Mouse (Mus musculus) hindbrain, postnatal 0 days (tissue): ENCODE data around the gene Prss35. TPM values are rescaled to one million over a fixed set of nuclear protein-coding genes. Genes with fewer than 3 reads are reported as not detected.
A peak's percentile ranks its signal among the peaks of the same experiment; 100 is the strongest.

Experiments used
- ATAC-seq: fragments of 200-750 bp; cut with Nextera tagmentation; 2 replicates; pipeline ENCODE4 v1.8.0; 2017; ENCODE audit warnings: mild to moderate bottlenecking, moderate TSS enrichment, moderate library complexity
- DNase-seq: peaks from one replicate; pipeline ENCODE4 v3.0.0-alpha.2; 2015; ENCODE audit warnings: low spot score
- H3K27ac ChIP-seq: fragments of 300-500 bp; sonication (generic); 2 replicates; pipeline ENCODE4 v1.5.1; 2014; ENCODE audit warnings: mild to moderate bottlenecking
- H3K27me3 ChIP-seq: fragments of 300-500 bp; sonication (generic); 2 replicates; pipeline ENCODE4 v1.6.1; 2014; ENCODE audit warnings: low read length, mixed read lengths; ENCODE audit not compliant: insufficient read depth
- H3K36me3 ChIP-seq: fragments of 300-500 bp; sonication (generic); 2 replicates; pipeline ENCODE4 v1.6.1; 2014; ENCODE audit warnings: low read length, mixed read lengths; ENCODE audit not compliant: insufficient read depth
- H3K4me1 ChIP-seq: fragments of 300-500 bp; sonication (generic); 2 replicates; pipeline ENCODE4 v1.6.1; 2014; ENCODE audit warnings: antibody characterized with exemption, low read length, mixed read lengths; ENCODE audit not compliant: insufficient read depth
- H3K4me2 ChIP-seq: fragments of 300-500 bp; sonication (generic); 2 replicates; pipeline ENCODE4 v1.6.1; 2014; ENCODE audit warnings: low read depth, mild to moderate bottlenecking, low read length, moderate library complexity, mixed read lengths
- H3K4me3 ChIP-seq: fragments of 300-500 bp; sonication (generic); 2 replicates; pipeline ENCODE4 v1.5.1; 2014; ENCODE audit warnings: low read length
- H3K9ac ChIP-seq: fragments of 300-500 bp; sonication (generic); replicated peaks from 2 replicates; pipeline ENCODE4 v1.6.1; 2014; ENCODE audit warnings: mild to moderate bottlenecking, low read length, moderate library complexity, mixed read lengths
- H3K9me3 ChIP-seq: fragments of 300-500 bp; sonication (generic); 2 replicates; pipeline ENCODE4 v1.6.1; 2016; ENCODE audit warnings: low read length, mixed read lengths
- CTCF ChIP-seq: IDR thresholded peaks from 2 replicates; pipeline ENCODE4 v1.5.1; 2016; ENCODE audit warnings: antibody characterized with exemption, control low read depth, low read depth
- WGBS: fragments of 180-500 bp; shearing (Covaris S2); extraction: QIAGEN DNeasy Blood & Tissue Kit; methylation state at CpG from one replicate; pipeline ENCODE4 v1.1.7; 2014; 5-methylcytosine and 5-hydroxymethylcytosine counted together
- polyA plus RNA-seq: library from polyadenylated mRNA; unstranded; fragments of >200 nt; fragmentation: Nextera tagmentation; extraction: Ambion mirVana; gene quantifications from 2 replicates; pipeline ENCODE4 v1.2.1, GENCODE M21; 2015
- total RNA-seq: library from RNA; depleted of rRNA; stranded (reverse); fragments of >200 nt; gene quantifications from 2 replicates; pipeline ENCODE4 v1.2.3, GENCODE M21; 2014; rRNA removed

Prss35 gene
- total RNA-seq (5.0 and 8.6 TPM in 2 replicates), polyA plus RNA-seq (9.6 and 10.8 TPM in 2 replicates)

DNA sequence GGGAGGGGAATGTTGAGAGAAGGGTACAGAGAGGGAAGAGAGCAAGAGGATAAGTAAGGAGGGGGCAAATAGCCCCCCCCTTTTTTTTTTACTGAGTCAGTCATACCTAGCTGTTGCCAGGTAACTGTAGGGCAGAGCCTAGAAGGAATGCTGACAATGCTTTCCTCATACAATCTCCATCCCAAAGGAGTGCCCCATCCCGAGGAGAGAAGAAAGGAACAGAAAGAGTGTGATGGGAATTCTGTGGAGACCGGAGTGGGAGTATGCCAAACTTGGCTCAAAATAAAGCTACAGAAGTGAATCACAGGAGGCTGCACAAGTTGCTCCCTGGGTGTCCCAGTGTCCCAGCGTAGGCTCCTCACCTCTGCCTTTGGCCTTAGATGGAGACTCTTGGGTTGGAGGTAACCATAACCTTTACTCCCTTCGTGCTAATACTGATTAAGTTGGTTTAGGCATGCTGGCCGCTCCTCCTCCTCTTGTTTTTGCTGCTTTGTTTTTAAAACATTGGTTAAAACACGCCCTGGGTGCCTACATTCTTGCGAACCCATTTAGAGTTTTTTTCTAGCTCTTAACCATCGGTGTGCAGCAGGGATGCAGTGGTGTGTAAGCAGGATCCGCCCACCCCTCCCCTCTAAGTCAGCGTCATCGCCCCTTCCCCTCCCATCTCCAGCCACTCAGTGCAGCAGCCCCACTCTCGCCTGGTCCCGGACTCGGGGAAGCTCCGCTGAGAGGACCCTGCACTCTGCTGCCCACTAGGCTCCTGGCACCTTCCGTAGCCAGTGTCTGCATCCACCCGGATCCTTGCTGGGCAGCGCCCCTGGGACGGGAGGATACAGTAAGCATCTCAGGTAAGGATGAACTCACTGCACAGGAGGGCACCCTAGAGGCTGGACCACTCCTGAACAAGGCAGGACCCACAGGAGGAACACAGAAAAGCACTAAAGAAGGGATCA is at the start of gene Prss35:
TSS of gene Prss35 (plus strand) at position 691 of the 953 bp plus-strand sequence.
- Histone ChIP-seq H3K4me1 (peaks cover 9% of the 10 kb centered on the region), H3K4me3 (peak within 1 kb of the TSS; percentile 39), H3K9me3 (no peaks in the 10 kb centered on the region), H3K9ac (peak within 1 kb of the TSS; percentile 46), H3K27me3 (no peaks in the 10 kb centered on the region), H3K4me2 (peak within 1 kb of the TSS; percentile 74), H3K36me3 (no peaks in the 10 kb centered on the region), H3K27ac (no peak within 1 kb of the TSS)
- TF ChIP-seq CTCF: peak; percentile 55
- WGBS: under 1% methylated on average over 19 of the region's 19 CpGs
- DNase-seq (peak; percentile 66), ATAC-seq (peak; percentile 85)

DNA sequence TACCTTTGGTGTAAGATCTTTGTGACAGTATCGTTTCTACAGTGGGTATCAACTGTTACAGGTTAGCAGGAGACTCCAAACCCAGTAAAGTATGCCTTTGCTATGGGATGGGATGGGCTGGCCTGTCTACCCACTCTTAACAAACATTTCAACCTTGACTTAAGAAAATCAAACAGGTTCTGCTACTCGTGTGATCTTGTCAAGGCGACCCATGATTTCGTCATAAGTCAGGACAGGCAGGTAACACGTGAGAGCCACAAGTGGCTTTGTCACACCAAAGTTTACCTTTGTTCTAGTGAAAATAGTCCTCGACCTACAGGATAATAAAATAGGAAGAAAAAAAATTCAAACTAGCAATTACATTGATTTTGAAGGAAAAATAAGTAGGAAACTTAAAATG is 49.5 kb upstream of the Prss35 start:
- Histone ChIP-seq H3K4me3 (no peak overlapping the region), H3K4me2 (no peak overlapping the region), H3K4me1 (no peaks in the 10 kb centered on the region), H3K27me3 (no peaks in the 10 kb centered on the region), H3K36me3 (no peaks in the 10 kb centered on the region), H3K9me3 (no peaks in the 10 kb centered on the region), H3K9ac (no peak overlapping the region), H3K27ac (no peak overlapping the region)
- no peak for TF ChIP-seq CTCF
- no peak for ATAC-seq
- no peak for DNase-seq
- 91% methylated on average over 6 of the region's 6 CpGs for WGBS

DNA sequence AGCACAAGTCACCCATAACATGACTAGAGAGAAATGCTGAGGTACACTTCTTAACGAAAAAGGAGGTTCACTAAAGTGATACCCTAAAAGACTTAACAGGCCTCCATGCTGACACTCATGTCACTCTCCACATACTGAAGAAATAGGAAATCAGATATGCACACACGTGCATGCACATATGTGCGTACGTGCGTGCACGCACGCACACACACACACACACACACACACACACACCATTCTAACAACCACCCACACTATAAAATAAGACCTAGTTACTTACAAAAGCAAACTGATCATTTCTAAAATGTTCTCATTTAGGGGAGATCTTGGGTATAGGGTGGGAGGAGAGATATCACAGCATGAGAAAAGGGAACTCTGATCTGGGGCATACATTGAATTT is 48.8 kb upstream of the Prss35 start:
- H3K36me3 ChIP-seq: no peaks in the 10 kb centered on the region
- H3K4me3 ChIP-seq: peak overlapping the region; percentile 89
- ATAC-seq (no peak), DNase-seq (no peak)
- 90% methylated on average over 7 of the region's 7 CpGs for WGBS
- peak overlapping the region; percentile 73 for H3K4me2 ChIP-seq
- no peaks in the 10 kb centered on the region for H3K27me3 ChIP-seq
- H3K9me3 ChIP-seq: no peaks in the 10 kb centered on the region
- H3K9ac ChIP-seq: no peak overlapping the region
- H3K27ac ChIP-seq: no peak overlapping the region
- no peaks in the 10 kb centered on the region for H3K4me1 ChIP-seq
- no peak for TF ChIP-seq CTCF

DNA sequence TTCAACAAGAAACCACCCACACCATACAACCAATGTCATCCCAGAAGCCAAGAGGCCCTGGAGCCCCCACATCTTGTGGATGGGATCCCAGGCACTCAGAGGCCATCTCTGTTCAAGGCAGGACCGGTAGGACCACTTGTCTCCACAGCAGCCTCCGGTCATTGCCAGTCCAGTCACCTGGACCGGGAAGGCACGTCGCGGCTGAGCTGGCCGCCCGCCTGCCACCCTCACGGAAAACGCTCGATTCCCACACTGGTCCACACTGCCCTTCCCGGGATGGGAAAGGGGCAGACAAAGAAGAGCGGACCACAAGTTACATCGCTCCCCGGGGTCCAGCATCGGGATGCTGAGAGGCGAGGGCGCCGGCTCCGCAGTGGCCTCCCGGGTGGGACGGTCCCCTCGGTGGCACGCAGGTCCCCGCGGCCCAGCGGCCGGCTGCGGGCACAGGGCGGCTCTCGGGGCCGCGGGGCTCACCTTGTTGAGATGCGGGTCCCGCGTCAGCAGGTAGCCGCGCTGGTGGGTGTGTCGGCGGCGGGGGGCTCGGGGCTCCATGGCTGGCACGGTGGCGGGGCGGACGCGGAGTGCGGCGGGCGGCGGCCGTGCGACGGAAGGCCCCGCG is 48.1 kb upstream of the Prss35 start:
- peak overlapping the region; percentile 89 for H3K4me3 ChIP-seq
- WGBS: 1% methylated on average over 50 of the region's 56 CpGs
- ATAC-seq: peak; percentile 78
- peak; percentile 58 for DNase-seq
- no peaks in the 10 kb centered on the region for H3K36me3 ChIP-seq
- TF ChIP-seq CTCF: no peak
- H3K27me3 ChIP-seq: no peaks in the 10 kb centered on the region
- peak overlapping the region; percentile 73 for H3K4me2 ChIP-seq
- no peaks in the 10 kb centered on the region for H3K9me3 ChIP-seq
- no peaks in the 10 kb centered on the region for H3K4me1 ChIP-seq
- H3K9ac ChIP-seq: peak overlapping the region; percentile 86
- H3K27ac ChIP-seq: peak overlapping the region; percentile 84

DNA sequence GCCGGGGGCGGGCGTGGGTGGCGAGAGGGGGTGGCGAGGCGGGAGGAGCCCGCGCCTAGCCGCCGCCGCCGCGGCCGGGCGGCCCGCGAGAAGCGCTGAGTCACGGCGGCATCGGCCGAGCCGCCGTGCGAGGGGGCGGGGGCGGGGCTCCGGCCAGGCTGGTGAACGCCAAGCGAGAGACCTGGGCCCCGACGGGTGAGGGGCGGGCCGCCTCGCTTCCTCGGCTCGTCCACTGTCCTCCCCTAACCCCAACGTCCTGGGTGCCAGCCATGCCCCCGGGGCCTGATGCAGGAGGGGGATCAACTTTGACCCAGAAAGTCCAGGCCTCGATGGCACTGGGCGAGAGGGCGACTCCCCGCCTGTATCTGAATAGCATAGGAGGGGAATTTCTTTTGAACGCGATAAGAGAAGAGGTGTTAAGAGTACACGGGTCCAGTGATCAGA is 47.6 kb upstream of the Prss35 start, which contains the start of gene Me1:
TSS of gene Me1 (minus strand) at position 136 of the 444 bp plus-strand sequence.
- Histone ChIP-seq H3K27me3 (no peaks in the 10 kb centered on the region), H3K27ac (peak within 1 kb of the TSS; percentile 84), H3K36me3 (no peaks in the 10 kb centered on the region), H3K9me3 (no peaks in the 10 kb centered on the region), H3K9ac (peak within 1 kb of the TSS; percentile 86), H3K4me1 (no peaks in the 10 kb centered on the region), H3K4me2 (peak within 1 kb of the TSS; percentile 73), H3K4me3 (peak within 1 kb of the TSS; percentile 89)
- no peak for TF ChIP-seq CTCF
- DNase-seq (peak; percentile 65), ATAC-seq (peak; percentile 83)
- under 1% methylated on average over 43 of the region's 46 CpGs for WGBS

DNA sequence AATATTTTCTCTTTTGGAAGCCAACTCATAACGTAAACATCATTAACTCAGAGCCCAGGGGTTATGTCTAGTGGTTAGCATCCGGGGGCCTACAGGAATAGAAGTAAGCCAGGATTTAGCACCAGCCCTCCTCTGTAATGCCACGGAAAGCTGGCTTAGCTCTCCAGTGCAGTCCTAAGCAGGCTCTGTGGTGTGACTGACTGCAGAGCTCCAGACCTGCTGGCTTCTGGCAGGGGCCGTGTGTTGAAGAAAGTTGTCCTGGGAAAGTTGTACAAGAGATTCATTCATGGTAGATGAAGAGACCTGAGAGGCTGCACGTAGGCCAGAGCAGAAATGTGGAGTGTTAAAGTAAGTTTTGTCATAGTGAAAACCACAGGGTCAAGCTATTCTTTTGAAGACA is 42.2 kb upstream of the Prss35 start:
- 44% methylated on average over 5 of the region's 5 CpGs for WGBS
- Histone ChIP-seq H3K36me3 (no peaks in the 10 kb centered on the region), H3K4me1 (no peaks in the 10 kb centered on the region), H3K4me3 (no peak overlapping the region), H3K4me2 (no peak overlapping the region), H3K27me3 (no peaks in the 10 kb centered on the region), H3K27ac (no peak overlapping the region), H3K9ac (no peak overlapping the region), H3K9me3 (no peaks in the 10 kb centered on the region)
- DNase-seq (peak; percentile 15), ATAC-seq (0 out of 2 replicates have a peak, but pooled peaks have one; percentile 32)
- TF ChIP-seq CTCF: no peak
